Mouse (Mus musculus) liver, adult 2 months (tissue): ENCODE measurements around the gene Pusl1. TPM values are rescaled to one million over a fixed set of nuclear protein-coding genes. Genes with fewer than 3 reads are reported as not detected.

ENCODE experiments used
- DNase-seq: peaks from one replicate; pipeline ENCODE4 v3.0.0-alpha.2; 2011; ENCODE audit warnings: low read depth, low spot score; ENCODE audit errors: extremely low read depth
- H3K27ac ChIP-seq: fragments of 200-500 bp; replicated peaks from 2 replicates; pipeline ENCODE4 v1.5.1; 2012; ENCODE audit warnings: low read depth, mild to moderate bottlenecking, control low read depth, inconsistent platforms, low read length; ENCODE audit not compliant: insufficient read depth
- H3K27me3 ChIP-seq: fragments of 200-500 bp; 2 replicates; pipeline ENCODE4 v1.6.1; 2012; ENCODE audit warnings: mild to moderate bottlenecking, moderate library complexity, low read length, inconsistent platforms; ENCODE audit not compliant: control insufficient read depth, insufficient read depth
- H3K36me3 ChIP-seq: fragments of 200-500 bp; 2 replicates; pipeline ENCODE4 v1.6.1; 2012; ENCODE audit warnings: low read length, inconsistent platforms; ENCODE audit not compliant: control insufficient read depth, insufficient read depth
- H3K4me1 ChIP-seq: fragments of 200-500 bp; 2 replicates; pipeline ENCODE4 v1.6.1; 2011; ENCODE audit warnings: low read length; ENCODE audit not compliant: control insufficient read depth, insufficient read depth
- H3K4me3 ChIP-seq: fragments of 200-500 bp; 2 replicates; pipeline ENCODE4 v1.5.1; 2011; ENCODE audit warnings: low read depth, mild to moderate bottlenecking, control low read depth, low read length, moderate library complexity; ENCODE audit not compliant: insufficient read depth
- H3K79me2 ChIP-seq: fragments of 200-500 bp; 2 replicates; pipeline ENCODE4 v1.6.1; 2012; ENCODE audit warnings: inconsistent platforms, mild to moderate bottlenecking, low read length, moderate library complexity; ENCODE audit not compliant: control insufficient read depth, insufficient read depth
- H3K9ac ChIP-seq: fragments of 200-500 bp; 2 replicates; pipeline ENCODE4 v1.6.1; 2012; ENCODE audit warnings: low read depth, mild to moderate bottlenecking, control low read depth, inconsistent platforms, low read length
- CTCF ChIP-seq: fragments of 200-500 bp; IDR thresholded peaks from 2 replicates; pipeline ENCODE4 v1.5.1; 2011; ENCODE audit warnings: low read depth, low read length, control low read depth
- POLR2A ChIP-seq: fragments of 200-500 bp; IDR thresholded peaks from 2 replicates; pipeline ENCODE4 v1.6.1; 2011; ENCODE audit warnings: low read length, control low read depth; ENCODE audit not compliant: insufficient read depth; ENCODE audit errors: extremely low read depth
- WGBS: fragments of 180-500 bp; shearing (Covaris S2); methylation state at CpG from one replicate; pipeline ENCODE4 v1.1.7; 2018; 5-methylcytosine and 5-hydroxymethylcytosine counted together
- polyA plus RNA-seq: library from polyadenylated mRNA; depleted of rRNA; stranded (reverse); fragments of >200 nt; gene quantifications from 2 replicates; pipeline ENCODE4 v1.2.3, GENCODE M21; 2012; rRNA removed
- total RNA-seq: library from RNA; depleted of rRNA; stranded (reverse); fragments of >200 nt; gene quantifications from 2 replicates; pipeline ENCODE4 v1.2.3, GENCODE M21; 2014; rRNA removed

The Pusl1 gene
- total RNA-seq (13.6 and 15.5 TPM in 2 replicates), polyA plus RNA-seq (33.5 and 35.0 TPM in 2 replicates)

DNA sequence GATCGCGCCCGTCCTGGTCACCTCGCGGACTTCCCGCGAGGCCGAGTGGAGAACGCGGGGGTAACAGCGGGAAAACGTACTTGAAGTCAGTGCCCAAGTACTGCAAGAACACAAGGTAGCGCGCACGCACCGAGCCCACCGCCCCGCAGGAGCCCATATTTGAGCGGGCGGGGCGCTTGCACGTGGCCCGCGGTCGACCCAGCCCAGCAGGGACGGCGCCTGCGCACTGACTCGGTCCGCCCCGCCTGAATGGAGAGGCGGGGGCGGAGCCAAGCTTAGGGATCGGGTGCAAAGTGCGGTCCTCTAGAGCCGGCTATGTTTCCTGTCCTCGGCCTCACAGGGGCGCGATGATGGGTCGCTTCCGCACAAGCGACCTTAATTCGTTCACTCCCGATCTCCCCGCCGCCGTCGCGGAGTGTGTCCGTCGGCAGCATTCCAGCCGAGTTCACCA lies at the start of gene Pusl1, which contains the start of gene Acap3:
TSS of gene Pusl1 (minus strand) at position 231 of the 451 bp plus-strand sequence.
TSS of gene Acap3 (plus strand) at position 272 of the 451 bp plus-strand sequence.
- Histone ChIP-seq H3K27me3 (no peaks in the 10 kb centered on the region), H3K4me3 (peak within 1 kb of the TSS; percentile 87), H3K36me3 (peaks cover 8% of the 10 kb centered on the region; the same call in 1 of the 2 replicates), H3K27ac (peak within 1 kb of the TSS; percentile 97), H3K9ac (peak within 1 kb of the TSS; percentile 90), H3K4me1 (peaks cover 3% of the 10 kb centered on the region; the same call in 1 of the 2 replicates), H3K79me2 (peaks cover 8% of the 10 kb centered on the region; the same call in 1 of the 2 replicates)
- peak; percentile 76 for DNase-seq
- TF ChIP-seq POLR2A (no peak), CTCF (no peak)
- WGBS = under 1% methylated on average over 52 of the region's 52 CpGs

DNA sequence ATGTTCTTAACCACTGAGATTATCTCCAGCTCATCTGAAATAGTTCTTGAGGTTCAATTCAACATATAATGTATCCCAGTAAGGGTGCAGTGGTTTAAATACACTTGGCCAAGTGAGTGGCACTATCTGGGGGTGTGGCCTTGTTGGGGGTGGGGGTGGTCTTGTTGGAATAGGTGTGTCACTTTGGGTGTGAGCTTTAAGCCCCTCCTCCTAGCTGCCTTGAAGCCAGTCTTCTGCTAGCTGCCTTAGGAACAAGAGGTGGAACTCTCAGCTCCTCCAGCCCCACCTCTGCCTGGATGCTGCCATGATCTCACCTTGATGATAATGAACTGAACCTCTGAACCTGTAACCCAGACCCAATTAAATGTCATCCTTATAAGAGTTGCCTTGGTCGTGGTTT lies 40.5 kb upstream of the Pusl1 start:
- no peak overlapping the region for H3K9ac ChIP-seq
- H3K4me1 ChIP-seq = no peaks in the 10 kb centered on the region
- DNase-seq = no peak
- no peaks in the 10 kb centered on the region for H3K27me3 ChIP-seq
- H3K79me2 ChIP-seq = no peaks in the 10 kb centered on the region; the same call in 1 of the 2 replicates
- no peak overlapping the region for H3K27ac ChIP-seq
- H3K4me3 ChIP-seq = no peak overlapping the region
- TF ChIP-seq POLR2A = no peak
- TF ChIP-seq CTCF = no peak
- 78% methylated on average over 1 of the region's 1 CpGs for WGBS
- no peaks in the 10 kb centered on the region for H3K36me3 ChIP-seq

GRCm38 (mm10) chr4:155908751-155909150 lies 17.2 kb upstream of the Pusl1 start:
- H3K27ac ChIP-seq = no peak overlapping the region
- H3K27me3 ChIP-seq = no peaks in the 10 kb centered on the region
- no peaks in the 10 kb centered on the region for H3K36me3 ChIP-seq
- H3K79me2 ChIP-seq = no peaks in the 10 kb centered on the region
- no peak overlapping the region for H3K4me3 ChIP-seq
- TF ChIP-seq CTCF (no peak), POLR2A (no peak)
- H3K4me1 ChIP-seq = no peaks in the 10 kb centered on the region
- no peak for DNase-seq
- H3K9ac ChIP-seq = no peak overlapping the region
- 92% methylated on average over 4 of the region's 4 CpGs for WGBS

DNA sequence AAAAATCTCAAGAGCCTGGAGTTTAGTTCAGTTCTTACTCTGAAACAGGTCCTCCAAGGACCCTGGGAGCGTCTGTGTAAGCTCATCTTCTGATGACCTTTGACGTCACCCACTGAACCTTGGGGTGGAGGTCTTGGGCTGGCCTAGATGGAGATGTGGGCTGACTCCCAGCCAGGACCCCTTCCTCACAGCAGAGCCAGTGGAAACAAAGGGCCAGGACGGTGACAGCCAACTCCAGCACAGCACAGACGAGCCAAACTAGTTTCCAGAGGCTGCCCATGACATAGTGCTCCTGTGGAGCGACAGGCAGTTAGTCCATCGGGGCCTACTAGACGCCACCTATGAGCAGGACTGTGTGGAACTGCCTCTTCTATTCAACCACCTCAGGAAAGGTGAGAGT lies 16.7 kb upstream of the Pusl1 start:
- DNase-seq = no peak
- no peak for TF ChIP-seq CTCF
- no peak for TF ChIP-seq POLR2A
- H3K27ac ChIP-seq = no peak overlapping the region
- no peak overlapping the region for H3K4me3 ChIP-seq
- no peak overlapping the region for H3K9ac ChIP-seq
- H3K79me2 ChIP-seq = no peaks in the 10 kb centered on the region
- H3K4me1 ChIP-seq = no peaks in the 10 kb centered on the region
- 84% methylated on average over 7 of the region's 7 CpGs for WGBS
- no peaks in the 10 kb centered on the region for H3K27me3 ChIP-seq
- H3K36me3 ChIP-seq = no peaks in the 10 kb centered on the region

- TF ChIP-seq CTCF (no peak), POLR2A (no peak)
- no peak overlapping the region for H3K27ac ChIP-seq
- no peaks in the 10 kb centered on the region for H3K36me3 ChIP-seq
- no peaks in the 10 kb centered on the region for H3K27me3 ChIP-seq
- no peak for DNase-seq
- H3K4me1 ChIP-seq = no peaks in the 10 kb centered on the region
- H3K4me3 ChIP-seq = no peak overlapping the region
- no peaks in the 10 kb centered on the region for H3K79me2 ChIP-seq
- no peak overlapping the region for H3K9ac ChIP-seq
- WGBS = 55% methylated on average over 11 of the region's 11 CpGs
These were observed 15.4 kb upstream of the Pusl1 start for GRCm38 (mm10) chr4:155907003-155907402.

DNA sequence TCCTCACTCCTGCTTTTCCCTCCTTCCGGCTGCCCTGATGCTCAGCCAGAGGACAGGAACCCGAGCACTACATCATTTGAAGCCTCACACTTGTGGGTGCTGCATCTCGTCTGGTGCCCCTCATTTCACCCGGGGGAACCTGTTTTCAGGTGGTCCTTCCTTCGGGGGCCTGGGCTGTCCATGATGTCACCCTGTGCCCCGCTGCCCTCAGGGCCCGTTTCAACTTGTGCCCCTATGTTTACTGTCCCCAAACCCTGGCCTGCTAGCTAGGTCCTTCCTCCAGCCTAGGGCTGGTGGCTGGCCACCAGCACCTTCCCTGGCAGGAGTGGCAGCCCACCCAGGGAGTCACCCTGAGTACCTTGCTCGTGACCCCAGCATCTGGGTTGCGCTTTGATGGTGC lies 14.5 kb upstream of the Pusl1 start:
- 91% methylated on average over 9 of the region's 9 CpGs for WGBS

More for the DNA sequence above, 14.5 kb upstream of the Pusl1 start:
- no peaks in the 10 kb centered on the region for H3K79me2 ChIP-seq
- H3K4me1 ChIP-seq = no peaks in the 10 kb centered on the region
- H3K36me3 ChIP-seq = no peaks in the 10 kb centered on the region
- H3K27ac ChIP-seq = no peak overlapping the region
- H3K27me3 ChIP-seq = no peaks in the 10 kb centered on the region
- no peak overlapping the region for H3K9ac ChIP-seq
- no peak for DNase-seq
- no peak for TF ChIP-seq POLR2A
- TF ChIP-seq CTCF = no peak
- no peak overlapping the region for H3K4me3 ChIP-seq
